In the genomic region with DNA sequence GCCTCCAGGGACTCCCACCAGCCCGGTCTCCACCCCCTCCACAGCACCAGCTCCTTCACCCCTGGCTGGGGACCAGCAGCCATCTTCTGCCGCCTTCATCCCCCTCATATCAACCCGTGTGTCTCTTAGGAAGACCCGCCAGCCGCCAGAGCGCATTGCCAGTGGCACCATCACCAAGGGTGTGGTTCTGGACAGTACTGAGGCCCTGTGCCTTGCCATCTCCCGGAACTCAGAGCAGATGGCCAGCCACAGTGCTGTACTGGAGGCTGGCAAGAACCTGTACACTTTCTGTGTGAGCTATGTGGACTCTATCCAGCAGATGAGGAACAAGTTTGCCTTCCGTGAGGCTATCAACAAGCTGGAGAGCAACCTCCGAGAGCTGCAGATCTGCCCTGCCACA, we compare ENCODE assay signal across 29 mouse cellular contexts. TPM values are rescaled to one million over a fixed set of nuclear protein-coding genes. Genes with fewer than 3 reads are reported as not detected.
DNase-seq lines count a peak whose midpoint lies in the region; ATAC-seq and TF ChIP-seq lines count a peak whose summit lies in the region.
"Had no signal": no experiment of that assay in that cellular context is flagged by ENCODE, and none has a peak within 500 bp of the region (broad histone marks: within the 10 kb centered on the region; RNA-seq: fewer than 3 reads in every experiment).

No protein-coding gene starts in this region.

- no peak overlapping the region for H3K27ac ChIP-seq in ES-E14 (ENCODE audit: insufficient read depth, low read depth, low read length, poor library complexity, severe bottlenecking)
- H3K27ac ChIP-seq in cerebellum, adult 2 months (ENCODE audit: insufficient read depth, low read length) = no peak overlapping the region
- H3K27ac ChIP-seq in midbrain, embryonic 11.5 days (ENCODE audit: low read depth, low read length) = no peak overlapping the region
- H3K27ac ChIP-seq: embryonic facial prominence, embryonic 13.5 days; forebrain, embryonic 12.5 days; limb, embryonic 13.5 days; liver, embryonic 14.5 days; midbrain, embryonic 13.5 days; stomach, postnatal 0 days had no signal

- H3K9me3 ChIP-seq in ES-E14 (ENCODE audit: control insufficient read depth, insufficient read depth, low read depth, low read length) = no peaks in the 10 kb centered on the region
- H3K9me3 ChIP-seq in midbrain, embryonic 11.5 days (ENCODE audit: control insufficient read depth, low read length) = no peaks in the 10 kb centered on the region
- H3K9me3 ChIP-seq: embryonic facial prominence, embryonic 13.5 days; forebrain, embryonic 12.5 days; limb, embryonic 13.5 days; midbrain, embryonic 13.5 days had no signal

- TF ChIP-seq POLR2A in cerebellum, adult 2 months (IDR thresholded peaks at IDR 0.05; ENCODE audit: borderline replicate concordance, insufficient read depth, low read length) = no peak

- WGBS in cerebellum, adult 2 months = 18% methylated on average over 9 of the region's 9 CpGs
- WGBS in midbrain, embryonic 11.5 days = 93% methylated on average over 9 of the region's 9 CpGs

- 0 out of 2 replicates have a peak, but pooled peaks have one; percentile 42 for ATAC-seq in cerebellum, adult (ENCODE audit: insufficient number of reproducible peaks, low FRiP score, low TSS enrichment)
- no peak for ATAC-seq in midbrain, embryonic 11.5 days (ENCODE audit: low FRiP score)
- ATAC-seq: inflammation-experienced regulatory T-cells, adult 6 months; midbrain, embryonic 13.5 days had no signal

- no peaks in the 10 kb centered on the region for H3K27me3 ChIP-seq in cerebellum, adult 2 months (ENCODE audit: control insufficient read depth, insufficient read depth, low read length)
- H3K27me3 ChIP-seq in midbrain, embryonic 11.5 days (ENCODE audit: control insufficient read depth, insufficient read depth, low read length) = no peaks in the 10 kb centered on the region
- H3K27me3 ChIP-seq: embryonic facial prominence, embryonic 13.5 days; forebrain, embryonic 12.5 days; limb, embryonic 13.5 days had no signal

- DNase-seq in cerebellum, postnatal 4 days (ENCODE audit: low spot score in 2 of 2) = no peak
- DNase-seq in ES-E14 (ENCODE audit: low read depth, low spot score) = no peak
- peak; percentile 69 to 79 for DNase-seq in cerebellum, adult 2 months
- peak; percentile 75 to 77 for DNase-seq in cerebellum, postnatal 25 days
- DNase-seq in spleen, postnatal 4 days (ENCODE audit: low spot score in 2 of 2) = no peak
- DNase-seq in heart, postnatal 36 days = no peak
- no peak for DNase-seq in midbrain, embryonic 11.5 days (ENCODE audit: low spot score, missing footprints)
- DNase-seq: adrenal gland, adult 2 months; kidney, adult 18-20 months; lung, embryonic 14.5 days; thymus, adult 2 months had no signal

- H3K36me3 ChIP-seq in ES-E14 (ENCODE audit: control insufficient read depth, insufficient read depth, low read length, poor library complexity, severe bottlenecking) = peaks cover 58% of the 10 kb centered on the region
- H3K36me3 ChIP-seq in midbrain, embryonic 11.5 days (ENCODE audit: control insufficient read depth, insufficient read depth, low read length) = peaks cover 48% of the 10 kb centered on the region

- in situ Hi-C loops in ES-E14 (cut with MboI; ENCODE audit: low sequenced_read_pairs in 2 of 2, unreplicated experiment in 2 of 2) = no loop called here

- H3K4me1 ChIP-seq in ES-E14 (ENCODE audit: control insufficient read depth in 2 of 2, insufficient read depth in 2 of 2, low read length in 2 of 2, poor library complexity in 1 of 2) = peaks cover 0 to 7% of the 10 kb centered on the region in 2 experiments; a peak in 1 of 4 replicates
- peaks cover 31% of the 10 kb centered on the region for H3K4me1 ChIP-seq in cerebellum, adult 2 months (ENCODE audit: control insufficient read depth, insufficient read depth, low read length)
- H3K4me1 ChIP-seq in midbrain, embryonic 11.5 days (ENCODE audit: control insufficient read depth, insufficient read depth, low read length) = peaks cover 15% of the 10 kb centered on the region
- H3K4me1 ChIP-seq: embryonic facial prominence, embryonic 13.5 days had no signal

- H3K9ac ChIP-seq in ES-E14 (ENCODE audit: insufficient read depth, low read depth, low read length, poor library complexity, severe bottlenecking) = peak overlapping the region; percentile 10; the same call in 1 of the 2 replicates
- H3K9ac ChIP-seq in midbrain, embryonic 11.5 days (ENCODE audit: low read length) = no peak overlapping the region
- H3K9ac ChIP-seq: embryonic facial prominence, embryonic 13.5 days; forebrain, embryonic 12.5 days; limb, embryonic 13.5 days; liver, embryonic 14.5 days; lung, embryonic 14.5 days; midbrain, embryonic 13.5 days had no signal

- peak overlapping the region in 1 of 2 experiments; percentile 36; a peak in 1 of 4 replicates for H3K4me3 ChIP-seq in ES-E14 (ENCODE audit: insufficient read depth in 1 of 2, low read depth in 1 of 2, low read length in 2 of 2, poor library complexity in 1 of 2, severe bottlenecking in 1 of 2)
- no peak overlapping the region for H3K4me3 ChIP-seq in cerebellum, adult 2 months (replicated peaks; ENCODE audit: insufficient read depth, low read depth, low read length)
- H3K4me3 ChIP-seq in midbrain, embryonic 11.5 days (ENCODE audit: low read depth, low read length) = no peak overlapping the region
- H3K4me3 ChIP-seq: embryonic facial prominence, embryonic 13.5 days; erythroblast, embryonic 14.5 days; forebrain, embryonic 12.5 days; limb, embryonic 13.5 days; midbrain, embryonic 13.5 days had no signal

- no peak for TF ChIP-seq CTCF in cerebellum, adult 2 months (IDR thresholded peaks at IDR 0.05; ENCODE audit: borderline replicate concordance, insufficient read depth, low read depth, low read length)

- no peak overlapping the region for H3K4me2 ChIP-seq in midbrain, embryonic 11.5 days
- H3K4me2 ChIP-seq: embryonic facial prominence, embryonic 13.5 days; forebrain, embryonic 12.5 days; limb, embryonic 13.5 days; lung, embryonic 14.5 days; midbrain, embryonic 13.5 days had no signal

- intact Hi-C loops in heart, postnatal 36 days (cut with DNase I) = no loop called here

TF ChIP-seq in ES-E14, 5 proteins besides CTCF, POLR2A, EP300 and RAD21:
- TF ChIP-seq HCFC1 (IDR thresholded peaks at IDR 0.05; ENCODE audit: borderline replicate concordance, insufficient read depth, low read length) (no peak), CHD2 (IDR thresholded peaks at IDR 0.05; ENCODE audit: low read depth, low read length) (no peak), ZNF384 (IDR thresholded peaks at IDR 0.05; ENCODE audit: low read depth, low read length) (no peak), MAFK (IDR thresholded peaks at IDR 0.05; ENCODE audit: insufficient read depth, low read depth, low read length) (no peak), ZC3H11A (IDR thresholded peaks at IDR 0.05; ENCODE audit: borderline replicate concordance, low read depth, low read length) (no peak)

RNA-seq across cellular contexts. Expression of a gene that starts 9.0 kb away (rescaled TPM):
- total RNA-seq in ES-E14 (2012; rRNA removed) = 0.05 TPM in 1 of 2 replicates, not detected in the other
- polyA plus RNA-seq in cerebellum, adult 2 months (2012; rRNA removed) = not detected in 2 replicates
- total RNA-seq in heart, postnatal 36 days (2021) = not detected
- 0.06 and 0.11 TPM in 2 replicates for polyA plus RNA-seq in midbrain, embryonic 11.5 days (2014; fragmentation: Nextera tagmentation; extraction: Ambion mirVana)
- total RNA-seq: adrenal gland, adult 2 months; gastrocnemius, adult 8-10 months; layer of hippocampus, adult 18-20 months; layer of hippocampus, postnatal 14 days; left cerebral cortex, postnatal 10 days had no signal
- polyA plus RNA-seq: adrenal gland, adult 2 months; erythroblast, embryonic 14.5 days; forebrain, embryonic 12.5 days; kidney, embryonic 16.5 days; liver, embryonic 14.5 days; lung, embryonic 14.5 days had no signal

RNA-seq across cellular contexts. Expression of a gene that starts 44.4 kb away (rescaled TPM):
- 0.11 and 0.22 TPM in 2 replicates for total RNA-seq in ES-E14 (2012; rRNA removed)
- 1.3 and 1.5 TPM in 2 replicates for polyA plus RNA-seq in cerebellum, adult 2 months (2012; rRNA removed)
- not detected for total RNA-seq in heart, postnatal 36 days (2021)
- polyA plus RNA-seq in midbrain, embryonic 11.5 days (2014; fragmentation: Nextera tagmentation; extraction: Ambion mirVana) = 0.83 and 1.7 TPM in 2 replicates
- total RNA-seq: adrenal gland, adult 2 months; gastrocnemius, adult 8-10 months; megakaryocyte, adult 5-6 weeks; monocyte, adult 5-6 weeks; neutrophil, adult 5-6 weeks had no signal
- polyA plus RNA-seq: erythroblast, embryonic 14.5 days; heart, embryonic 16.5 days had no signal

Comparison
In these comparisons a context has a peak if more than half of its experiments do, and no peak if none do; other contexts are left out.
1. DNase-seq: peak in cerebellum, adult 2 months (2 of 2) and cerebellum, postnatal 25 days (2 of 2); none in cerebellum, postnatal 4 days (0 of 2), ES-E14 (single experiment), spleen, postnatal 4 days (0 of 2), heart, postnatal 36 days (0 of 2) and midbrain, embryonic 11.5 days (single experiment).